Mouse (Mus musculus) fat pad, adult 2 months (tissue): ENCODE results near the gene Ccdc30.
A peak's percentile ranks its signal among the peaks of the same experiment; 100 is the strongest.

Experiments used
- DNase-seq: peaks from one replicate; pipeline ENCODE4 v3.0.0-alpha.2; 2011; ENCODE audit warnings: low read depth, low spot score; ENCODE audit errors: extremely low read depth

The Ccdc30 gene

DNA sequence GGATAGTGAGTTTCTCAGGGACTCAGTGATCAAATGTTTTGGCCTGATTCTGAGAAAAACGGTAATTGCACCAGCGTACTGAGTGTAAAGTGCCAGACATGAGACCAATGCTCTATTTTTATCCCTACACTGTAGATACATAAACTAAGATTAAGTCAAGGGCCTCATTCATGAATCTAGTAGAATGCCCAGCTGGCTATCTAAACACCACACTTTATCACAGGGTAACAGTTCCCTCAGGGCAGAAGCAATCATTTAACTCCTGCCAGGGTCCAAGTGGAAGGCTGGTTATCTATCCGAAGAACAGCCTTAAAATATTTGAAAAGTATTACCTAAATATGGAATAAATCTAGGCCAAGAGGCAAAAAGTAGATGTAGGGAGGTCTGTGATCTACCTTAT is 2.6 kb upstream of the Ccdc30 start:
- DNase-seq = no peak

DNA sequence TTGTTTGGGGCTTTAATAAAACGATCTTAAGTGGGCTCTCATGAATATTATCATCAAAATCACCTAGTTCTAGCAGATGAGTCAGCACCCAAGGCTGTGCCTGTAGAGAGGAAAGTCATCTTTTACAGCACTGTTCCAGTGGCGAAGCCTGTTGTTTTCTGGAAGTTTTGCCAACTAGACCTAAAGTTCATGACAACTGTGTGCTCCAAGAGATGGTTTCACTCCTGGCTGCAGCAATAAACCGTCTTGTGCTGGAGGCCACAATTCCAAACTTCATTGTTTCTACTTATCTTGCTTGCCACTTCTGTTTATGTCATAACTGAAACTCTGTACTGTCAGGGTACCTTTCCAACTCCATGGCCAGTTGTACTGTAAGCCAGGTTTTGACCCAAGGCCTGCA is 1.9 kb upstream of the Ccdc30 start:
- no peak for DNase-seq

DNA sequence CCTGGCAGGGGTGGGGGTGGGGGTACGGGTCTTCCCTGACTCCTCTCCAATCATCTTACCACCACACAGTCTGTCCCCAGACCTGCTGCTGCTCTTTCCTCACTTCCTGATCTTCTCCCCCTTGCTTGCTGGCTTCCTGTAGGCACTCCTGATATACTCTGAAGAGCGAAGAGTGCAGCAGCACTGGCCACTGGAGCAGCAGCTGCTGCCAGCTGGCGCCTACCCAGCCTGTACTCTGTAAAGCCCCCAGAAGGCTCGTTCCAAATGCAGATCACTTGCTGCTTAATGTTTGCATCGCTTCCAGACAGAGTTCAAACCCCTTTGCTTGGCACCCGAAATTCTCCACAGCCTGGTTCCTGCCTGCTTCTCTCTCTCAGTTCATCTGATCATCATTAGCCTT is 2.5 kb downstream of the Ccdc30 start:
- DNase-seq = no peak

DNA sequence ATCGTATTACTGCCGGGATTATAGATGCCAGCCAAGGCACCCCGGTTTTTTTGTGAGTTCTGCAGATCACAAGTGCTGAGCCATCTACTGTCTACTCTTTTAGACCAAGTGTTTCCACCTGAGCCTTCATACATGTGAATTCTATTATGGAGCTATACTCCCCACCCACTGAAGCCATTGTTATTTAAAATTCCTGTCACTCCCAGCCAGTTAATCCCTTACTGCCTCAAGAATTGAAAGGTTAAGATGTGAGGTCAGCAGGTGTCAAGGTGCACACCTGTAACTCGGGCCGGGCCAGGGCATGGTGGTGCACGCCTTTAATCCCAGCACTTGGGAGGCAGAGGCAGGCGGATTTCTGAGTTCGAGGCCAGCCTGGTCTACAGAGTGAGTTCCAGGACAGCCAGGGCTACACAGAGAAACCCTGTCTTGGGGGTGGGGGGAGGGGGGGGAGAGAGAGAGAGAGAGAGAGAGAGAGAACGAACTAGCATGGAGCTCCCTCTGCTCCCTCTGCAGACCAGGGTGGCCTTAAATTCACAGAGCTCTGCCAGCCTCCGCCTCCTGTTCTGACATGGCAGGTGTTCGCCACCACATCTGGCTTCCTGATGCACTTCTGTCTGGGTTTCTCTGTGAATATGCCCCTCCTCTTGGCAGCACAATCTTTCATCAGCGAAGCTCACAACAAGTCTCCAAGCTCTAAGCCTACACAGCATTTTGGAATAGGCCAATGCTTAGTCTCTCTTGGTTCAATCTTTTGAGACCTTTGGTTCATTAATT is 3.3 kb downstream of the Ccdc30 start:
- DNase-seq = no peak

DNA sequence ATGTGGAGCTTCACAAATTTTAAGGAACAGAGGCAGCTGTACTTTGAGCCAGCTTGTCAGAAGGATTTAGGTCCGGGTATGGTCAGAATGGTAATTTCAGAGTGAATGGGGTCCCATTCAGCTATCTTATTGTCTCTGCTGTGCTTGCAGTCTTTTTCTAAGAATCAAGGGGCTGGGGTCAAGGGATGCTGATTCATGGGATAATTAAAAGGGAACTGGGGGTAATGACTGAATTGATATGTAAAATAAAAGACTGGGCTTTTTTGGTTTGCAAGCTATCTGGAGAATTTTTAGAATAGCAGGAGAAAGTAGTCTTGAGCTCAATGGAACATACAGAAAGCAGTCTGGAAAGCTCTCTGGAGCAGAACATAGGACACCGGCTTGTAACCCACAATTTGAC is 11.9 kb downstream of the Ccdc30 start:
- DNase-seq = no peak

DNA sequence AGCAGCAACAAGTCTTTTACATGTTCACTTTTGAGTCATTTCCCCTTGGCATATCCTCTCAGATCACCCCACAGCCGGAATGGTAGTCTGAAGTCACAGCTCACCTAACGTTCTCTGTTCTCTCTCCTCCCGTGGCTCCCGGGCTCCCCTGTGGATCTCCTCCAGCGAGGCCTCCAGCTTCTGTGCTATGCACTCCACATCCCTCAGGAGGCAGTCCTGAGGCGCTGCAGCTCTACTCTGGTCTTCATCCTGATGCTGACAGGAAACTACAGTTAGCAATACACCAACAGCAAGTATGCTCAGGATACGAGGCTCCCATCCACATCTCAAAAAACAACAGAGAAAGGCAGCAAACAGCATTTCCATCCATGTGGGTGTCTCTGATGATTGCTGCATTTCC is 14.4 kb downstream of the Ccdc30 start:
- DNase-seq = no peak

DNA sequence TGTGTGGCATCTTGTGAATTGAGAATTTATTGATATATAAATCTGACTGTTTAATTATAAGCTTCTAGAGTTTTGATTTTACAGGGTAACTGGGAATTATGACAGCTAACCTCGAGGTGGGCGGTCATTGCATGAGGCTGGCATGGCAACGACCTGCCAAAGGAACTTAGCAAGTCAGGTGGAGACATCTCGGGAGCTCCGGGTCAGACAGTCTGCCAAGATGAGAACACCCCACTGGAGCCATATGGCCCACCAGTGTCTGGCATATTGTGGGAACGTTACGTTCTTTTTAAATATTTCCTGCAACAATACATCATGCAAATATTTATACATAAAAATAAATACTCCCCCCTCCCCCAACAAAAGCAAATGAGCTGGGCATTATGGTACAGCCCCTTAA is 16.6 kb downstream of the Ccdc30 start:
- DNase-seq = no peak

DNA sequence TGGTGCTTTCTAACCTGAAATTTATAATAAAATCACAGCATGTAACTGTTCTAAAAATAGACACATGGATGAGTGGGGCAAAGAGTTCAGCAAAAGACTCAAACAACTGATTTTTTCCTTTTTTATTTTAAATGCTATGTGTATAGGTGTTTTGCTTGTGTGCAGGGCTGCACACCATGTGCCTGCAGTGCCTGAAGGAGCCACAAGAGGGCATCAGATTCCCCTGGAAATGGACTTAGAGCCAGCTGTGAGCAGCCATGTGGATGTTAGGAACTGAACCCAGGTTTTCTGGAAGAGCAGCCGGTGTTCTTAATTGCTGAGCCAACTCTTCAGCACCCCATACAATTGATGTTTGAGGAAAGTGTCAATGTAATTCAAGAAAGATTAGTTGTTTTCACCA is 25.0 kb downstream of the Ccdc30 start:
- DNase-seq = no peak

DNA sequence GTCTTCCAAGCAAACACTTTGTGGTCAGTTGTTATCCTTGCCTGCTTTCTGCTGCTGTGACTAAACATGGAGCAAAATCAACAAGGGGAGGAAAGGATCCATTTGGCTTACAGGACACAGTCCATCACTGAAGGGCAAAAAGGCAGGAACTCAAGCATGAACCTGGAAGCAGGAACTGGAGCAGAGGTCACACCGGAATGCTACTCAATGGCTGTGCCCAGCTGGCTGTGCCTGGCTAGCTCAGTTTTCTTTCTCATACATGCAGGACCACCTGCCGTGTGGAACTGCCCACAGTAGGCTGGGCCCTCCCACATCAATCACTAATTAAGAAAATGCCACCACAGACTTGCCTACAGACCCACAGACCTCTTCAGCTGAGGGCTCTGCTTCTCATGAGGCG is 26.1 kb downstream of the Ccdc30 start:
- DNase-seq = no peak

DNA sequence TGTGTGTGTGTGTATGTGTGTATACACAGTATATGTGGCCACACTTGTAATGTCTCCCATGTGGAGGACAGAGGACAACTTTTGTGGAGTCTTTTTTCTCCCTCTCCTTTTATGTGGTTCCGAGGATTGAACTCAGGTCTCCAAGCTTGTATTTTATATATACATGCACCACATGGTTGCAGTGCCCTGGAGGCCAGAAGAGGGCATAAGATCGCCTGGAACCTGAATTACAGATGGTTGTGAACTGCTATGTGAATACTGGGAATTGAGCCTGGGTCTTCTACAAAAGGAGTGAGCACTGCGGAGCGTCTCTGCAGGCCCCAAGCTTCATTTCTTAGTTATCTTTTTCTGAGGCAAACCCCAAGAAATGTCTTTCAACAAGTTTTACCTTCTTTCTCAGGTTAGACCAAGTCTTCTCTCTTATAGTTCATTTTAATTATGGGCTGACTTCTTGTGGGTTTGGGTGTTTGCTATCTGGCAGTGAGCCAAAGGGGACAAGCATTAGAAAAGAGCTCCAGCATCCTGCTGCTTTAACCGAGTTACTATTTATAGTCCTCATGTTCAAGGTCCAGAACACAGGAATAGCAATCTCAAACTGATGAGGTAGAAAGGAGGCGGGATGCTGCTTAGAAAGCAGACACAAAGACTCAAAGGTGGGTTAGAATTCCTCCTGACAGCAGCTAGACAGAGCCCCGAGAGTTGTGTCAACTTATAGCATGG is 33.7 kb downstream of the Ccdc30 start:
- no peak for DNase-seq

DNA sequence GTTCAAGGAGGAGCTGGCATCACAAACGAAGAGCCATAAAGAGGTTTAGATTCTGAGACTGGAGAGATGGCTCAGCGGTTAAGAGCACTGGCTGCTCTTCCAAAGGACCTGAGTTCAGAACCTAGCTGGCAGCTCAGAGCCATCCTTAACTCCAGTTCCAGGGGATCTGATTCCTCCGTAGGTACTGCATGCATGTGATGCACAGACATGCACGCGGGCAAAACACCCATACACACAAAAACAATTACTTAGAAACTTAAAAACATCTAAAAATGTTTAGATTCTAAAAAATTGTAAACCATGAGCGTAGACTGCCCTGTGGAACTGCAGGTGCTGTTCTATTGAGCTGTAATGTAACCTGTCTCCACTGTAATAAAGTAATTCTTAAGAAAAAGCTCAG is 45.9 kb downstream of the Ccdc30 start:
- no peak for DNase-seq

DNA sequence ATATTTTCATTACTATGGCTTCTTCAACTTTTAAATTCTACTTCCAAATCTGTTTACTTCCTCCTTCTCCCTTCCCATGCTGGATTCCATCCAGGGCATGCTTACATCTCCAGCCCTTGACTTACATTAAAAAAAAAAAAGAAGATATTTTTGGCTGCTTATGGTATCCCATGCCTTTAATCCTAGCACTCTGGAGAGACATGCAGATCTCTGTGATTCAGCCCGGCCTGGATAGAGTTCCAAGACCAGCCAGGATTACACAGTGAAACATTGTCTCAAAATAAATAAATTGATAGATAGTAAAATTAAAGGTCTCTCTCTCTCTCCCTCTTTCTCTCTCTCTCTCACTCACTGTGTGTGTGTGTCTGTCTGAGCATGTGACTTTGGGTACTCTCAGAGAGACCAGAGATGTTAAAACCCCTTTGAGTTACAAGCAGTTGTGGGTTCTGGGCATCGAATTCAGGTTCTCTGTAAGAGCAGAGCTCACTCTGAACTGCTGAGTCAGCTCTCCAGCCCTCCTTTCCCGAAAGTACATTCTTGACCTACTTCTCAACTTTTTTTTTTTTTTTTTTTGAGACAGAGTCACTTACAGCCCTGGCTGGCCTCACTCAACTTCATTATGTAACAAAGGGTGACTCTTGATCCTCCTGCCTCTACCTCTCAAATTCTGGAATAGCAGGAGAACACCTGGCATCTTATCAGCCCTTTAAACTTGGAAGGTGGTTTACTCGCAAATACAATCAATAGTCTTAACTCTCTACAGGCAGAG is 48.4 kb downstream of the Ccdc30 start:
- no peak for DNase-seq

DNA sequence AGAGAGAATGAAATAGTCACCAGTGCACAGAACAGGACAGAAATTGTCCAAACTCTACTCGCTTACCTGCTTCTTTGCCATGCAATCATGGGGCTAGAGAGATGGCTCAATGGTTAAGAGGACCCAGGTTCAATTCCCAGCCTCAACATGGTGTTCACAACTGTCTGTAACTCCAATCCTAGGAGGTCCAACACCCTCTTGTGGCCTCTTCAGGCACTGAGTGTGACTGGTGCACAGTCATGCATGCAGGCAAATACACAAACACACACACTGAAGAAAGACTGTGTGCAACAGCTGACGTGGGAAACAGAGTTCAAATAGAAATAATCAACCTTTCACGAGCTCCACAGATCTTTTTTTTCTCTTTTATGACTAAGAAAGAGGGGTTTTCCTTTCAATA is 53.1 kb downstream of the Ccdc30 start:
- DNase-seq = no peak

DNA sequence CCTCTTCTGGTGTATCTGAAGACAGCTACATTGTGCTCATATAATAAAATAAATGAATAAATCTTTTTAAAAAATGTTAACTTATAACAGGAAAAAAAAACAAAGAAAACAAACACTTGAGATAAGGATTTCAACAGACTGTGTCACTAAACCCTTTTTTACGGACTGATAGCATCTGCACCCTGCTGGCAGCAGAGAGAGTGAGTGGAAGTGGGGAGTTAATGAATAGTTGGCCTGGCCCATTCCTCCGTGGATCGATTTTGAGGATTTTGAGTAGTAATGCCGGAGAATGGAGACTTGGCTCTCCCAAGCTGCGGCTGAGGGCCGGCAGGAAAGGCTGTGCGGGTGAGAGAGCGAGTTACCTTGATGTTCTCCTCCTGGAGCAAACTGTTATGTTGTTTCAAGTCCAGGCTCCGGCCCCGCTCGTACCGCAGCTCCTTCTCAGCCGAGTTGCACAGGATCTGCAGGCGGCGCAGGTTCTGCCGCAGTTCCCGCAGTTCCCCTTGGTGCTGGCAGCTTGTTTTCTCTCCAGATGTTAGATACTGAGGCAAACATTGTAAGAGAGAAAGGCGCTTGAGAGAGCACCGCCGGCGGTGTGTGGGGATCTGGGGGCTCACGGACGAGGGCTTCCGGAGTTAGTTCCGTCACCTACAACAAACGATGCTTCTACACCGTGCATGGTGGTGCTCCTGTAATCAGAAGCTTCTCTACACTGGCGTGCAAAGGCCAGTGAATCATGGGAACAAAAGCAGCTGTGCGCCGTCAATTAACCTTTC is 55.9 kb downstream of the Ccdc30 start:
- no peak for DNase-seq

DNA sequence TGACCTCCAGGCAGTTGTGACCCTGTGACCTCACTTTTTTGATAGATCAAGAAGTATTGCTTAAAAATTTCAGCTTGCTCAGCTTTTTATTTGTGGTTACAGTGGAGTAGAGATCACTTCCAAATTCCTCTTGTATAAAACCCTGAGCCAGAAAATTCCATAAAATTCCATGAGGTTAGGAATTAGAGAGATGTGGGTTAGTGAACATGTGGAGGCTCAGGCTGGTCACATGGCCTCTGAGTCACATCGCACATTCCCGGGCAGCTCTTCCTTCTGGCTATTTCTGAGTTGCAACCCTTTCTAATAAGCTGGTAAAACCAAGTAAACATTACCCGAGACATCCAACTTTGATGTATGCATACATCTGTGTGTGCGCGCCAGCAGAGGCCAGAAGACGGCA is 69.8 kb downstream of the Ccdc30 start:
- no peak for DNase-seq

DNA sequence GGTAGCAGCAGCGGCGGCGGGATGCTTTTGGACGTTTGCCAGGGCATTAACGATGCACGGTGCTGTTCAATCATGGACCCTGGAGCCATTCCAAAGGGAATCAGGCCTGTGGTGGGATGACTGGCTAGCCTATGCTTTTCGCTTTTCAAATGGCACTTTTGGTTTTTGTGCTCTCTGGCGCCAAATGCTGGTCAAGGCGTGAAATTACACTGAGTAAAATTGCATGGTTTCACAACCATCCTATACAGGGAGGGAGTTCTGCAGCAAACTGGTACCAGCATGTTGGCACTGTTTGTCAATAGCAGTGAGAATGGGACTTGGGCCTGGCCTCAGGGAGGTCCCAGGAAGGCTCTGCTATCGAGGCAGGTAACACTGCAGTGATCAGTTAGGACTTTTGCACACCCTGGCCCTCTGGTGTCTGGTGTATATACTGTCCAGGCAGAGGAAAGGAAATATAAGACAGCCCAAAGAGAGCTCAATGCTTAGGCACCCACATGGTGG is 76.4 kb downstream of the Ccdc30 start:
- DNase-seq = no peak

DNA sequence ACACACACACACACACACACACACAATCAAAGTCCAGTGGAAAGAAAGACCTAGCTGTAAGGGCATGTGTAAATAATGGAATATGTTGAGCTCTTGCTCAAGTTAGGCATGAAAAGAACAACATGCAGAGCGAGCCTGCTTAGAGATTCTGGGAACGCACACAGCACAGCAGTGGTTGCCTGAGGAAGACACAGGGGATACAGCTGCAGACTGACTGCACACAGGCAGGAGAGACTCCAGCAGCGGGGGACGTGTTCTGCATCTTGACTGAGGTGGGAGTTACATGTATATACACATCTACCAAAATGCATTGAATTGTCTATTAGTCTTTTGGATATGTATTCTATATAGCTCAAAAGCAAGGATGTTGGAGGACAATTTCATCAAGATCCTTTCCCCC is 76.9 kb downstream of the Ccdc30 start:
- no peak for DNase-seq

DNA sequence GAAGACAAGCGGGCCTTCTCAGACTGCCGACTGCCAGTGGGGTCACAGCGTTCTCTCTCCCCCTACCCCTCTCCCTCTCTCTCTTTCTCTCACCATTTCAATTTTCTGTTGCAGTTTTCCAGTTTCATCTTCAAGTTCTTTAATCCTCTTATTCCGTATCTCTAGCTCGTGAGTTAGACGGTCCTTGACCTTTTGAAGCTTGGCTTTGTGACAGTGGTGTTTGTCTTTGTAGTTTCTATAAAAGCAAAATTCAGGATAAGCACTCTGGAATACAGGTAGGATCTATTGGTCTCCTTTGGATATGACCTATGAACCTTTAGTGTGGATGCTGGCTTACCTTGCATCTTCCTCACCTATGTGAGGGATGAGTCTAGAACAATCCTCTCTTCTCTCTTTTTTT is 81.8 kb downstream of the Ccdc30 start:
- DNase-seq = no peak

DNA sequence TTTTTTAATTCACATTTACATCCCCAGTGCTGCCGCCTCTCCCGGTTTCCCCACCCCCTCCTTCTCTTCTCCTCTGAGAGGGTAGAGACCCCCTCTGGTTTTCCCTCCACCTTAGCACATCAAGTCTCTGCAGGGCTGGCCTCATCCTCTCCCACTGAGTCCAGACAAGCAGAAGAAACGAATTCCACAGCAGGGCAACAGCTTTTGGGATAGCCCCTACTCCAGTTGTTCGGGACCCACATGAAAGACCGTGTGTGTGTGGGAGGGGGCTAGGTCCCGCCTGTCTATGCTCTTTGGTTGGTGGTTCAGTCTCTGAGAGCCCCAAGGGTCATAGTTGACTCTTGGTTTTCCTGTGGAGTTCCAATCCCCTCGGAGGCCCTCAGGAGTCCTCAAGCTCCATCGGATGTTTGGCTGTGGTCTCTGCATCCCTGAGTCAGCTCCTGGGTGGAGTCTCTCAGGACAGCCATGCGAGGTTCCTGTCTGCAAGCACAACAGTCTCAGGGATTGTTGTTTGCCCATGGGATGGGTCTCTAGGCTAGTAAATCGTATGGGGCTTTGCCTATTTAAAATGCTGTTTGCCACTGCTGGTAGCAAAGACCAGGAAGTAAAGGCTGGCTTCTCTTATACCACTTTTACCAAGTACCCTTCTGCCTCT is 94.3 kb downstream of the Ccdc30 start:
- no peak for DNase-seq

DNA sequence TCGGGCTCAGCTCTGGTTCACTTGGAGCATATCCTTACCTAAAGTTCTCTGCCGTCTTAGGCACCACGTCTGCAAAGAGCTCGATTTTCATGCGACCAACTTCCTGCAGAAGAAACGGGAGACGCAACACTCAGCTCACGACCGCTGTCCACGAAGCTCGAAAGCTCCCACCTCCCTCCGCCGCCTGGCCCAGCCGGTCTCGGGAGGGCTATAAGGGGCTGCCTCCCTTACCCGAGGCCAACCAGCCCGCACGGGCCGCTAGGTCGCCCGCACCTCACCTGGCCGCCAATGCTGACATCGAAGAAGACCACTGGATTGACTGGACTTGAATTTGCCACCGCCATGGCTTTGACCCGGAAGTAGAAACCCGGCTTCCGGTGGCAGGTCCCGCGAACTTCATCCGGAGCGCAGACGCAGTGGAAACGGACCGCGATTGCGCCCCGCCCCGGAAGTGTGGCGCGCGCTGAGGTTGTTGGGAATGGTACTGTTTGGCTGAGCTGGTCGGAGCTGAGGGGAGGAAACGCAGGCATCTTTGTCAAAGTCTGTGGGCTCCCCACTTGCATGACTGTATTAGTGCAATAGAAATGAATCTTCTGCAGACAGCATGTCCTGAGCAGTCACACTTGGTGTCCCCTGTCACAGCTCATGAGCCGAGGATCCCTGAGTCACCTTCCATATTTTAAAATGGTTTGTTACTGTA is 95.0 kb downstream of the Ccdc30 start, which contains the start of gene Ppih:
Ppih (minus strand) TSS at position 416 of the 700 bp plus-strand sequence.
- DNase-seq = peak; percentile 13
